In genomic region chr11:106329682-106330081, GRCm38 (mm10) we compare ENCODE assay signal across 10 mouse cellular contexts. TPM values are rescaled to one million over a fixed set of nuclear protein-coding genes. Genes with fewer than 3 reads are reported as not detected.
DNase-seq lines count a peak whose midpoint lies in the region; ATAC-seq and TF ChIP-seq lines count a peak whose summit lies in the region.
"Had no signal": no experiment of that assay in that cellular context is flagged by ENCODE, and none has a peak within 500 bp of the region (broad histone marks: within the 10 kb centered on the region; RNA-seq: fewer than 3 reads in every experiment).

No protein-coding gene starts in this region.

- no peak overlapping the region for H3K4me2 ChIP-seq in embryonic facial prominence, embryonic 11.5 days (ENCODE audit: low read depth, low read length)

- H3K36me3 ChIP-seq in embryonic facial prominence, embryonic 11.5 days (replicated peaks; ENCODE audit: control insufficient read depth, insufficient read depth, low read depth, low read length): no peaks in the 10 kb centered on the region
- H3K36me3 ChIP-seq in embryonic facial prominence, embryonic 10.5 days (replicated peaks): no peaks in the 10 kb centered on the region
- H3K36me3 ChIP-seq in thymus, adult 2 months (ENCODE audit: control insufficient read depth, insufficient read depth, low read length): no peaks in the 10 kb centered on the region

- no peaks in the 10 kb centered on the region for H3K27me3 ChIP-seq in embryonic facial prominence, embryonic 11.5 days (ENCODE audit: control insufficient read depth, insufficient read depth, low read length)
- H3K27me3 ChIP-seq in embryonic facial prominence, embryonic 10.5 days (replicated peaks; ENCODE audit: low read depth, poor library complexity, severe bottlenecking): no peaks in the 10 kb centered on the region
- no peaks in the 10 kb centered on the region for H3K27me3 ChIP-seq in thymus, adult 2 months (ENCODE audit: control insufficient read depth, insufficient read depth, low read length)

- no peak for TF ChIP-seq POLR2A in thymus, adult 2 months (IDR thresholded peaks at IDR 0.05; ENCODE audit: control insufficient read depth, extremely low read depth, insufficient read depth, low read length, poor library complexity)

- ATAC-seq in embryonic facial prominence, embryonic 11.5 days (replicated peaks; ENCODE audit: insufficient number of reproducible peaks, low FRiP score, low TSS enrichment, low read depth): no peak

- no peak overlapping the region for H3K27ac ChIP-seq in embryonic facial prominence, embryonic 11.5 days (replicated peaks; ENCODE audit: low read depth, low read length)
- H3K27ac ChIP-seq in embryonic facial prominence, embryonic 10.5 days (replicated peaks): no peak overlapping the region
- no peak overlapping the region for H3K27ac ChIP-seq in thymus, adult 2 months (ENCODE audit: control insufficient read depth, insufficient read depth, low read length)

- H3K4me3 ChIP-seq in embryonic facial prominence, embryonic 11.5 days (ENCODE audit: low read depth, low read length): no peak overlapping the region
- H3K4me3 ChIP-seq in embryonic facial prominence, embryonic 10.5 days: no peak overlapping the region
- H3K4me3 ChIP-seq in thymus, adult 2 months (ENCODE audit: control insufficient read depth, insufficient read depth, low read length): no peak overlapping the region
- H3K4me3 ChIP-seq: myocyte had no signal

- no peak for TF ChIP-seq CTCF in thymus, adult 2 months (IDR thresholded peaks at IDR 0.05; ENCODE audit: borderline replicate concordance, control insufficient read depth, extremely low read depth, insufficient read depth, low read length, poor library complexity)

- no peaks in the 10 kb centered on the region for H3K9me3 ChIP-seq in embryonic facial prominence, embryonic 11.5 days (replicated peaks; ENCODE audit: control insufficient read depth, low read length)
- no peaks in the 10 kb centered on the region for H3K9me3 ChIP-seq in embryonic facial prominence, embryonic 10.5 days

- WGBS in embryonic facial prominence, embryonic 11.5 days: 66% methylated on average over 7 of the region's 7 CpGs
- 73% methylated on average over 7 of the region's 7 CpGs for WGBS in embryonic facial prominence, embryonic 10.5 days
- 17% methylated on average over 7 of the region's 7 CpGs for WGBS in thymus, adult 2 months

- peak; percentile 48 for DNase-seq in embryonic facial prominence, embryonic 11.5 days (ENCODE audit: low spot score)
- no peak for DNase-seq in embryonic facial prominence, embryonic 10.5 days (ENCODE audit: low spot score)
- peak; percentile 68 for DNase-seq in thymus, adult 2 months
- DNase-seq in thymus, adult 18-20 months: no peak
- DNase-seq in embryo, embryonic 10.5 days (ENCODE audit: low spot score): peak; percentile 55
- DNase-seq in layer of hippocampus, postnatal 14 days (ENCODE audit: low spot score in 2 of 2): peak; percentile 24 to 44
- DNase-seq in right cerebral cortex, postnatal 14 days: peak; percentile 33
- DNase-seq in urinary bladder, adult 2 months (ENCODE audit: low spot score): no peak

- H3K9ac ChIP-seq in embryonic facial prominence, embryonic 11.5 days (replicated peaks; ENCODE audit: low read length): no peak overlapping the region

- H3K4me1 ChIP-seq in embryonic facial prominence, embryonic 11.5 days (ENCODE audit: control insufficient read depth, insufficient read depth, low read length): no peaks in the 10 kb centered on the region
- peaks cover 40% of the 10 kb centered on the region for H3K4me1 ChIP-seq in embryonic facial prominence, embryonic 10.5 days
- H3K4me1 ChIP-seq in thymus, adult 2 months (replicated peaks; ENCODE audit: control insufficient read depth, insufficient read depth, low read length): peaks cover 7% of the 10 kb centered on the region; the same call in 1 of the 2 replicates

RNA-seq across cellular contexts. Expression of gene Cd79b, which starts 15.1 kb away (rescaled TPM):
- 1.3 and 1.9 TPM in 2 replicates for polyA plus RNA-seq in embryonic facial prominence, embryonic 11.5 days (2014; fragmentation: Nextera tagmentation; extraction: Ambion mirVana)
- polyA plus RNA-seq in embryonic facial prominence, embryonic 10.5 days (2016; fragmentation: Nextera tagmentation; extraction: Ambion mirVana): 0.91 and 1.7 TPM in 2 replicates
- 33.2 and 39.6 TPM in 2 replicates for polyA plus RNA-seq in thymus, adult 2 months (2012; rRNA removed)
- total RNA-seq in layer of hippocampus, postnatal 14 days (2021): under 1 TPM; 0.43 to 0.67 TPM
- 1.3 and 1.7 TPM in 2 replicates for polyA plus RNA-seq in urinary bladder, adult 2 months (2012; rRNA removed)
- polyA plus RNA-seq: myocyte had no signal

RNA-seq across cellular contexts. Expression of gene Scn4a, which starts 23.4 kb away (rescaled TPM):
- polyA plus RNA-seq in embryonic facial prominence, embryonic 11.5 days (2014; fragmentation: Nextera tagmentation; extraction: Ambion mirVana): 0.03 and 0.07 TPM in 2 replicates
- polyA plus RNA-seq in embryonic facial prominence, embryonic 10.5 days (2016; fragmentation: Nextera tagmentation; extraction: Ambion mirVana): 0.04 and 0.10 TPM in 2 replicates
- 0.92 and 1.2 TPM in 2 replicates for polyA plus RNA-seq in thymus, adult 2 months (2012; rRNA removed)
- not detected for total RNA-seq in layer of hippocampus, postnatal 14 days (2021)
- 0.10 and 0.19 TPM in 2 replicates for polyA plus RNA-seq in urinary bladder, adult 2 months (2012; rRNA removed)

RNA-seq across cellular contexts. Expression of gene Gh, which starts 28.0 kb away (rescaled TPM):
- not detected in 2 replicates for polyA plus RNA-seq in embryonic facial prominence, embryonic 11.5 days (2014; fragmentation: Nextera tagmentation; extraction: Ambion mirVana)
- polyA plus RNA-seq in embryonic facial prominence, embryonic 10.5 days (2016; fragmentation: Nextera tagmentation; extraction: Ambion mirVana): not detected in 2 replicates
- polyA plus RNA-seq in thymus, adult 2 months (2012; rRNA removed): 0.74 and 1.7 TPM in 2 replicates
- total RNA-seq in layer of hippocampus, postnatal 14 days (2021): not detected
- polyA plus RNA-seq in urinary bladder, adult 2 months (2012; rRNA removed): not detected in 2 replicates
- polyA plus RNA-seq: intestine, embryonic 14.5 days; myocyte had no signal

RNA-seq across cellular contexts. Expression of gene Prr29, which starts 35.6 kb away (rescaled TPM):
- not detected in 2 replicates for polyA plus RNA-seq in embryonic facial prominence, embryonic 11.5 days (2014; fragmentation: Nextera tagmentation; extraction: Ambion mirVana)
- not detected in 2 replicates for polyA plus RNA-seq in embryonic facial prominence, embryonic 10.5 days (2016; fragmentation: Nextera tagmentation; extraction: Ambion mirVana)
- polyA plus RNA-seq in thymus, adult 2 months (2012; rRNA removed): 30.1 and 31.1 TPM in 2 replicates
- total RNA-seq in layer of hippocampus, postnatal 14 days (2021): under 1 TPM in 1 of 2 experiments, not detected in 1; 0.74 TPM
- polyA plus RNA-seq in urinary bladder, adult 2 months (2012; rRNA removed): 0.27 and 0.33 TPM in 2 replicates

RNA-seq across cellular contexts. Expression of gene Tcam1, which starts 53.2 kb away (rescaled TPM):
- polyA plus RNA-seq in embryonic facial prominence, embryonic 11.5 days (2014; fragmentation: Nextera tagmentation; extraction: Ambion mirVana): 0.13 and 0.15 TPM in 2 replicates
- polyA plus RNA-seq in embryonic facial prominence, embryonic 10.5 days (2016; fragmentation: Nextera tagmentation; extraction: Ambion mirVana): 0.21 and 0.28 TPM in 2 replicates
- polyA plus RNA-seq in thymus, adult 2 months (2012; rRNA removed): 0.42 and 0.47 TPM in 2 replicates
- under 1 TPM; 0.21 to 0.29 TPM for total RNA-seq in layer of hippocampus, postnatal 14 days (2021)
- 0.11 and 0.19 TPM in 2 replicates for polyA plus RNA-seq in urinary bladder, adult 2 months (2012; rRNA removed)

Comparison
In these comparisons a context has a peak if more than half of its experiments do, and no peak if none do; other contexts are left out.
1. DNase-seq: peak in embryonic facial prominence, embryonic 11.5 days (single experiment), thymus, adult 2 months (single experiment), embryo, embryonic 10.5 days (single experiment), layer of hippocampus, postnatal 14 days (2 of 2) and right cerebral cortex, postnatal 14 days (single experiment); none in embryonic facial prominence, embryonic 10.5 days (single experiment), thymus, adult 18-20 months (0 of 2) and urinary bladder, adult 2 months (single experiment).
2. RNA of gene Cd79b, which starts 15.1 kb away (polyA plus RNA-seq): 33.2 to 39.6 TPM in thymus, adult 2 months; 1.3 to 1.7 TPM in urinary bladder, adult 2 months, 1.3 to 1.9 TPM in embryonic facial prominence, embryonic 11.5 days and 0.91 to 1.7 TPM in embryonic facial prominence, embryonic 10.5 days; every median in the first group is over 10 times any median in the second.